Mouse (Mus musculus) limb, embryonic 14.5 days (tissue): ENCODE data around the gene Smpdl3b. TPM values are rescaled to one million over a fixed set of nuclear protein-coding genes. Genes with fewer than 3 reads are reported as not detected.
A peak's percentile ranks its signal among the peaks of the same experiment; 100 is the strongest.

Source experiments
- ATAC-seq: fragments of 200-750 bp; cut with Nextera tagmentation; 2 replicates; pipeline ENCODE4 v1.8.0; 2017; ENCODE audit warnings: low read depth, moderate number of reproducible peaks, moderate TSS enrichment; ENCODE audit not compliant: low FRiP score
- DNase-seq: peaks from one replicate; pipeline ENCODE4 v3.0.0-alpha.2; 2015; ENCODE audit warnings: low spot score
- H3K27ac ChIP-seq: fragments of 300-500 bp; sonication (generic); replicated peaks from 2 replicates; pipeline ENCODE4 v1.5.1; 2014; ENCODE audit warnings: low read depth, mild to moderate bottlenecking, low read length, moderate library complexity, mixed read lengths
- H3K27me3 ChIP-seq: fragments of 300-500 bp; sonication (generic); 2 replicates; pipeline ENCODE4 v1.6.1; 2014; ENCODE audit warnings: low read length, mixed read lengths; ENCODE audit not compliant: control insufficient read depth, insufficient read depth
- H3K36me3 ChIP-seq: fragments of 300-500 bp; sonication (generic); 2 replicates; pipeline ENCODE4 v1.6.1; 2014; ENCODE audit warnings: mild to moderate bottlenecking, low read length, moderate library complexity, mixed read lengths; ENCODE audit not compliant: control insufficient read depth, insufficient read depth
- H3K4me1 ChIP-seq: fragments of 300-500 bp; sonication (generic); 2 replicates; pipeline ENCODE4 v1.6.1; 2014; ENCODE audit warnings: antibody characterized with exemption, low read length, mixed read lengths; ENCODE audit not compliant: control insufficient read depth, insufficient read depth
- H3K4me2 ChIP-seq: fragments of 300-500 bp; sonication (generic); replicated peaks from 2 replicates; pipeline ENCODE4 v1.6.1; 2014; ENCODE audit warnings: low read depth, mild to moderate bottlenecking, low read length, moderate library complexity; ENCODE audit not compliant: severe bottlenecking
- H3K4me3 ChIP-seq: fragments of 300-500 bp; sonication (generic); replicated peaks from 2 replicates; pipeline ENCODE4 v1.5.1; 2014; ENCODE audit warnings: low read length
- H3K9ac ChIP-seq: fragments of 300-500 bp; sonication (generic); 2 replicates; pipeline ENCODE4 v1.6.1; 2014; ENCODE audit warnings: mild to moderate bottlenecking, low read depth, low read length, moderate library complexity; ENCODE audit not compliant: severe bottlenecking
- H3K9me3 ChIP-seq: fragments of 300-500 bp; sonication (generic); 2 replicates; pipeline ENCODE4 v1.6.1; 2016; ENCODE audit warnings: low read length; ENCODE audit not compliant: control insufficient read depth
- POLR2A ChIP-seq: fragments of 200-500 bp; IDR thresholded peaks from 2 replicates; pipeline ENCODE4 v1.8.0; 2012; ENCODE audit warnings: inconsistent platforms, mild to moderate bottlenecking, moderate library complexity, borderline replicate concordance; ENCODE audit not compliant: insufficient read depth, insufficient read length; ENCODE audit errors: extremely low read depth
- WGBS: fragments of 180-500 bp; shearing (Covaris S2); extraction: QIAGEN DNeasy Blood & Tissue Kit; methylation state at CpG from one replicate; pipeline ENCODE4 v1.1.7; 2014; 5-methylcytosine and 5-hydroxymethylcytosine counted together
- polyA plus RNA-seq, 2 experiments: library from polyadenylated mRNA; depleted of rRNA in 1 of 2; stranded (reverse) in 1 of 2; unstranded in 1 of 2; fragments of >200 nt; fragmentation: Nextera tagmentation in 1 of 2; extraction: Ambion mirVana in 1 of 2; gene quantifications; 2 replicates each; pipeline versions ENCODE4 v1.2.1 to v1.2.3; 2012 to 2014

The Smpdl3b gene
- polyA plus RNA-seq, 2 experiments, result 7.1 to 8.0 TPM

DNA sequence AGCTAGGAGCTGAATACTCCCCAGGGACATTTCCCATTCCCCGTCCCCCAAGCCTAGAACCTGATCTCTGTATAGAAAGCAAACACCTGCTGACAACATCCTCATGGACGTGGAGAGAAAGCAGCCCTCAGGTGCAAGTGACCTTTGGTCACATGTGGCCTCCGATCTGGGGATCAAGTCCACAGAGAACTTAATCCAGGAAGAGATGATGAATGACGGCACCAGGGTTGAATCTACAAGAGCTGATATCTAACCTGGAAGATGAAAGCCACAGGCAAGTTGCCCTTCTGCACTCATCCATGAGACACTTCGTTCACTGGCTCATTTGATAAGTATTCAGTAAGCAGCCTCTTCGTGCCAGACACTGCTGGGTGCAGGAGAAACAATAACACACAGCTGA is 5.5 kb upstream of the Smpdl3b start:
- no peak overlapping the region for H3K4me3 ChIP-seq
- WGBS, result 74% methylated on average over 6 of the region's 6 CpGs

DNA sequence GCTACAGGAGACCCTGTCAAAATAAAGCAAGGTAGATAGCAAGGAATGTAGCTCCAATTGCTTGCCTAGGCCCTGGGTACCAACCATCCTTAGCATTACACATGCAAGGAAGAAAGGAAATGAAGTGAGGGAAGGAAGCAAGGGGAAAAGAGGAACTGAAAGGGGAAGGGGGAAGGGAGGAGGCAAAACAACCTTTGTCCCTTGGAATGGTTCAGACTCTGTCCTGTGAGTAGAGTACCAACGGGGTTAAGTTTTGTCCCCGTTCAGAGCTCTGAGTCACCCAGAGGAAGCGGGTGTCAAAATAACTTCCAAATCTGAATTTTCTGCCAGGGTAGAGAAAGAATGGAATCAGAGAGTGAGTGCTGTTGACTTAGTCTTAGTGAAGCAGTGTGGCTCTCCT is 3.2 kb upstream of the Smpdl3b start:
- Histone ChIP-seq H3K27ac (no peak overlapping the region), H3K4me3 (no peak overlapping the region), H3K27me3 (no peaks in the 10 kb centered on the region), H3K36me3 (no peaks in the 10 kb centered on the region), H3K9me3 (no peaks in the 10 kb centered on the region), H3K4me2 (no peak overlapping the region), H3K9ac (no peak overlapping the region), H3K4me1 (peaks cover 4% of the 10 kb centered on the region; the same call in 1 of the 2 replicates)
- ATAC-seq (no peak), DNase-seq (no peak)
- WGBS, result 81% methylated on average over 3 of the region's 3 CpGs
- no peak for TF ChIP-seq POLR2A

More for the DNA sequence above, 5.5 kb upstream of the Smpdl3b start:
- no peaks in the 10 kb centered on the region for H3K27me3 ChIP-seq
- H3K27ac ChIP-seq, result no peak overlapping the region
- H3K4me1 ChIP-seq, result no peaks in the 10 kb centered on the region
- DNase-seq (no peak), ATAC-seq (no peak)
- H3K9ac ChIP-seq, result no peak overlapping the region
- no peak for TF ChIP-seq POLR2A
- H3K36me3 ChIP-seq, result no peaks in the 10 kb centered on the region
- no peak overlapping the region for H3K4me2 ChIP-seq
- no peaks in the 10 kb centered on the region for H3K9me3 ChIP-seq

DNA sequence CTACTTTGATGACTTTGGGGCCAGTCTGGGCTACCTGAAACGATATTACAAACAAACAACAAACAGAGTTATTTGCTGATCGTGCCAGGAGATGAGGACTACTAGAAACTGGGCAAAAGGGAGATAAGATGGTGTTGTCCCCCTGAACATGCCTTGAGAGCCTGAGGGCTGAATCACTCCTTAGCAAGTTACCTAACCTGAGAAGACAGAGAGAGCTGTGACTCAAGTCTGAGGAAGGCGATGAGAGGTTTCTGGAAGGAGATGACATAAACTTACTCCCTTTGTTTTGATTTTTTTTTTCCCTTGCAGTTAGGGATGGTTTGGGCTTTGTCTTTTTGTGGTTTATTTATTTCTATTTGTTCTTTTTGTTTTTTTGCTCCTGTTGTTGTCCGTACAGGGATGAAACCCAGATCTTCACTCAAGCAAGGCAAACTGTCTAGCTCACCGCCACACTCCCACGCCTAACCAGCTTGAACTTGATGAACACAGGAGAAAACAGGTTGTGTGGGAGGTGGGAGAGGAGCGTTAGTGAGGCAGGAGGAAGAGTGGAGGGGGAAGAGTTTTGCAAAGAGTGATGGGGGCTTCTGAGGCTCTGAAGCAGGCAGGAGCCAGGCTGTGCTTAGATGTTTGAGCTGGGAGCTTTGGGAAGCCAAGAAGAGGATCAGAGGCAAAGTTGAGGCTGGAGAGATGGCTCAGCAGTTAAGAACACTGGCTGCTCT is 740 bp upstream of the Smpdl3b start:
- WGBS, result 82% methylated on average over 7 of the region's 7 CpGs

DNA sequence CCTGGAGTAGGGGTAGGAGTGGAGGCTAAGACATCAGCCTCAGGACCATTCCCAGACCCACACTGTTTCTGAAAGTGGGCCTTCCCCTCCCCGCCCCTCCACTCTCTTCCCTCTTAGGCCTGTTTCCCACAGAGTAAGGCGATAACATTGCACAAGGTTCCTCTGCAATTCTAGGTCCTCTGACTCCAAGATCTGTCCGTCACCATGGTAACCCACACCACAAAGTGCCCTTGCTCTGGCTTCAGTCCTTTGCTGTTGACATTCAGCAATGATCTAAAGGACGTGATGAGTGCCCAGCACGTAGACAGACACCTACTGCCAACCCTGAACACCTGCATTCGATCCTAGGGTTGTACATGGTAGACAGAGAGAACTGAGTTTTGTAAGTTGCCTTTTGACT is 4.1 kb downstream of the Smpdl3b start:
- Histone ChIP-seq H3K27ac (no peak overlapping the region), H3K36me3 (no peaks in the 10 kb centered on the region), H3K4me2 (no peak overlapping the region), H3K4me1 (peaks cover 4% of the 10 kb centered on the region; the same call in 1 of the 2 replicates), H3K27me3 (no peaks in the 10 kb centered on the region), H3K9me3 (no peaks in the 10 kb centered on the region), H3K4me3 (no peak overlapping the region), H3K9ac (no peak overlapping the region)
- WGBS, result 77% methylated on average over 6 of the region's 6 CpGs
- TF ChIP-seq POLR2A, result no peak
- ATAC-seq (no peak), DNase-seq (no peak)

More for the DNA sequence above, 740 bp upstream of the Smpdl3b start:
- DNase-seq (no peak), ATAC-seq (no peak)
- H3K4me2 ChIP-seq, result peak overlapping the region; percentile 79; the same call in 1 of the 2 replicates
- peaks cover 4% of the 10 kb centered on the region; the same call in 1 of the 2 replicates for H3K4me1 ChIP-seq
- H3K4me3 ChIP-seq, result no peak overlapping the region
- H3K36me3 ChIP-seq, result no peaks in the 10 kb centered on the region
- no peaks in the 10 kb centered on the region for H3K9me3 ChIP-seq
- no peak overlapping the region for H3K27ac ChIP-seq
- TF ChIP-seq POLR2A, result no peak
- no peak overlapping the region for H3K9ac ChIP-seq
- H3K27me3 ChIP-seq, result no peaks in the 10 kb centered on the region

DNA sequence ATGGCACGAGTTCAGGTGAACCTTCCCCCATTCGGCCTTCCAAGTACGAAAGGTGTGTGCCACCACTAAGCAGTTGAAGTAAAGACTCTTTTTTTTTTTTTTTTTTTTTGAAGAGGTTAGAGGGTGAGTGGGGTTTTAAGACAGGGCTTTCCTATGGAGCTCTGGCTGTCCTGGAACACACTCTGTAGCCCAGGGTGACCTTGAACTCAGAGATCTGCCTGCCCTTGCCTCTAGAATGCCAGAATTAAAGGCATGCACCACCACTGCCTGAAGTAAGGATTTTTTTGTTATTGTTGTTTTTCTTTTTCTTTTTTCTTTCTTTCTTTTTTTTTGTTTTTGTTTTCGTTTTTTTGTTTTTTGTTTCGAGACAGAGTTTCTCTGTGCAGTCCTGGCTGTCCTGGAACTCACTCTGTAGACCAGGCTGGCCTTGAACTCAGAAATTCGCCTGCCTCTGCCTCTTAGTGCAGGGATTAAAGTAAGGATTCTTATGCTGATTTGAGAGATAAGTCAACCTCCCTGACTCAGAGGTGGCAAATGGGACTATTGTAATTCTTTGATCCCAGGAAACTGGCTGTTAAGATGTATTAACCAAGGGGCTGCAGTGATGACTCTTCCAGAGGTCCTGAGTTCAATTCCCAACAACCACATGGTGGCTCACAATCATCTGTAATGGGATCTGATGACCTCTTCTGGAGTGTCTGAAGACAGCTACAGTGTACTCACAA is 7.6 kb downstream of the Smpdl3b start:
- no peak for DNase-seq
- H3K36me3 ChIP-seq, result no peaks in the 10 kb centered on the region
- no peak overlapping the region for H3K4me2 ChIP-seq
- no peak for ATAC-seq
- no peak overlapping the region for H3K27ac ChIP-seq
- H3K27me3 ChIP-seq, result no peaks in the 10 kb centered on the region
- no peaks in the 10 kb centered on the region for H3K4me1 ChIP-seq
- H3K9me3 ChIP-seq, result no peaks in the 10 kb centered on the region
- WGBS, result 83% methylated on average over 6 of the region's 6 CpGs
- H3K9ac ChIP-seq, result no peak overlapping the region
- no peak overlapping the region for H3K4me3 ChIP-seq
- no peak for TF ChIP-seq POLR2A
